ENCODE assay signal across 27 mouse cellular contexts in genomic region chr9:120438781-120439180, GRCm38 (mm10). TPM values are rescaled to one million over a fixed set of nuclear protein-coding genes. Genes with fewer than 3 reads are reported as not detected.
DNase-seq lines count a peak whose midpoint lies in the region; ATAC-seq and TF ChIP-seq lines count a peak whose summit lies in the region.
"Had no signal": no experiment of that assay in that cellular context is flagged by ENCODE, and none has a peak within 500 bp of the region (broad histone marks: within the 10 kb centered on the region; RNA-seq: fewer than 3 reads in every experiment).

No protein-coding gene starts in this region.

- no peaks in the 10 kb centered on the region for H3K4me1 ChIP-seq in forebrain, postnatal 0 days (ENCODE audit: insufficient read depth)
- H3K4me1 ChIP-seq in forebrain, embryonic 11.5 days (replicated peaks; ENCODE audit: control insufficient read depth, insufficient read depth, low read length), result peaks cover 9% of the 10 kb centered on the region
- H3K4me1 ChIP-seq: heart, embryonic 13.5 days; hindbrain, embryonic 13.5 days; limb, embryonic 15.5 days; midbrain, embryonic 15.5 days; neural tube, embryonic 13.5 days had no signal

- H3K9me3 ChIP-seq in forebrain, postnatal 0 days (ENCODE audit: low read length), result no peaks in the 10 kb centered on the region
- no peaks in the 10 kb centered on the region; the same call in 1 of the 2 replicates for H3K9me3 ChIP-seq in forebrain, embryonic 11.5 days (ENCODE audit: control insufficient read depth, low read length)
- H3K9me3 ChIP-seq: heart, embryonic 13.5 days; hindbrain, embryonic 13.5 days; limb, embryonic 15.5 days; midbrain, embryonic 15.5 days; neural tube, embryonic 13.5 days had no signal

- H3K4me2 ChIP-seq in forebrain, postnatal 0 days (ENCODE audit: low read depth), result no peak overlapping the region
- no peak overlapping the region for H3K4me2 ChIP-seq in forebrain, embryonic 11.5 days (ENCODE audit: low read depth, low read length, severe bottlenecking)
- H3K4me2 ChIP-seq: heart, embryonic 13.5 days; hindbrain, embryonic 13.5 days; limb, embryonic 15.5 days; lung, embryonic 14.5 days; midbrain, embryonic 15.5 days; neural tube, embryonic 13.5 days had no signal

- no peak overlapping the region for H3K27ac ChIP-seq in forebrain, postnatal 0 days (ENCODE audit: low read depth, low read length)
- no peak overlapping the region for H3K27ac ChIP-seq in forebrain, embryonic 11.5 days (ENCODE audit: low read depth, low read length)
- H3K27ac ChIP-seq: heart, embryonic 13.5 days; hindbrain, embryonic 13.5 days; kidney, postnatal 0 days; left cerebral cortex, adult 2 months; limb, embryonic 15.5 days; liver, embryonic 14.5 days; midbrain, embryonic 15.5 days; neural tube, embryonic 13.5 days had no signal

- DNase-seq in forebrain, postnatal 0 days, result peak; percentile 59
- DNase-seq in forebrain, embryonic 11.5 days (ENCODE audit: low spot score), result no peak
- DNase-seq in left cerebral cortex, postnatal 4 days, result peak; percentile 51
- no peak for DNase-seq in left cerebral cortex, adult 11 months (ENCODE audit: low spot score)
- peak; percentile 71 for DNase-seq in brain, embryonic 14.5 days (ENCODE audit: low read depth)
- peak; percentile 80 for DNase-seq in layer of hippocampus, adult 9-11 months
- DNase-seq in kidney, adult 18-20 months, result no peak
- DNase-seq: adrenal gland, adult 2 months; cerebellum, adult 9-10 months; gastrocnemius, postnatal 14 days; kidney, adult 2 months; lung, embryonic 14.5 days; retina, postnatal 1 day; right cerebral cortex, postnatal 25 days; thymus, postnatal 14 days had no signal

- no peaks in the 10 kb centered on the region for H3K36me3 ChIP-seq in forebrain, postnatal 0 days (ENCODE audit: insufficient read depth)
- no peaks in the 10 kb centered on the region for H3K36me3 ChIP-seq in forebrain, embryonic 11.5 days (ENCODE audit: control insufficient read depth, insufficient read depth, low read length)
- H3K36me3 ChIP-seq: heart, embryonic 13.5 days; hindbrain, embryonic 13.5 days; limb, embryonic 15.5 days; midbrain, embryonic 15.5 days; neural tube, embryonic 13.5 days had no signal

- TF ChIP-seq POLR2A in brain, embryonic 14.5 days (IDR thresholded peaks at IDR 0.05; ENCODE audit: borderline replicate concordance, extremely low read depth, insufficient read depth, insufficient read length, poor library complexity, severe bottlenecking), result no peak

- WGBS in forebrain, postnatal 0 days, result 49% methylated on average over 1 of the region's 1 CpGs
- 83% methylated on average over 1 of the region's 1 CpGs for WGBS in forebrain, embryonic 11.5 days

- no peak for ATAC-seq in forebrain, postnatal 0 days
- ATAC-seq in forebrain, embryonic 11.5 days (replicated peaks; ENCODE audit: low FRiP score), result no peak
- ATAC-seq: forebrain, embryonic 16.5 days; inflammation-experienced regulatory T-cells, adult 6 months; midbrain, embryonic 15.5 days; Patski had no signal

- TF ChIP-seq CTCF in forebrain, postnatal 0 days (IDR thresholded peaks at IDR 0.05; ENCODE audit: low read depth), result no peak
- no peak for TF ChIP-seq CTCF in brain, embryonic 14.5 days (IDR thresholded peaks at IDR 0.05; ENCODE audit: borderline replicate concordance, extremely low read depth, insufficient read depth, insufficient read length)

- no peaks in the 10 kb centered on the region for H3K27me3 ChIP-seq in forebrain, postnatal 0 days (ENCODE audit: insufficient read depth, low read length)
- H3K27me3 ChIP-seq in forebrain, embryonic 11.5 days (ENCODE audit: control insufficient read depth, insufficient read depth, low read length), result no peaks in the 10 kb centered on the region
- H3K27me3 ChIP-seq: heart, embryonic 13.5 days; limb, embryonic 15.5 days; midbrain, embryonic 15.5 days; neural tube, embryonic 13.5 days had no signal

- H3K9ac ChIP-seq in forebrain, postnatal 0 days, result no peak overlapping the region
- H3K9ac ChIP-seq in forebrain, embryonic 11.5 days (ENCODE audit: low read length), result no peak overlapping the region
- H3K9ac ChIP-seq: heart, embryonic 13.5 days; hindbrain, embryonic 13.5 days; limb, embryonic 15.5 days; liver, embryonic 14.5 days; lung, embryonic 14.5 days; midbrain, embryonic 15.5 days; neural tube, embryonic 13.5 days had no signal

- intact Hi-C loops in left cerebral cortex, postnatal 4 days (cut with DNase I), result loop anchor here (5.0 kb wide), 1 partner anchor 134 kb away; the partner anchor contains the start of gene Rpl14

- no peak overlapping the region for H3K4me3 ChIP-seq in forebrain, postnatal 0 days (ENCODE audit: low read depth, low read length)
- no peak overlapping the region for H3K4me3 ChIP-seq in forebrain, embryonic 11.5 days (ENCODE audit: low read depth, low read length)
- H3K4me3 ChIP-seq: heart, embryonic 13.5 days; hindbrain, embryonic 13.5 days; left cerebral cortex, adult 2 months; limb, embryonic 15.5 days; midbrain, embryonic 15.5 days; myocyte; neural tube, embryonic 13.5 days had no signal

RNA-seq across cellular contexts. Expression of gene Eif1b, which starts 53.3 kb away (rescaled TPM):
- total RNA-seq in forebrain, postnatal 0 days (2014; rRNA removed), result 128 and 168 TPM in 2 replicates
- 507 and 639 TPM in 2 replicates for polyA plus RNA-seq in forebrain, postnatal 0 days (2015; fragmentation: Nextera tagmentation; extraction: Ambion mirVana)
- 332 and 346 TPM in 2 replicates for polyA plus RNA-seq in forebrain, embryonic 11.5 days (2014; fragmentation: Nextera tagmentation; extraction: Ambion mirVana)
- 100 to 1,000 TPM; 229 to 238 TPM for total RNA-seq in left cerebral cortex, postnatal 4 days (2021)
- polyA plus RNA-seq in brain, embryonic 14.5 days (2012; rRNA removed), result 156 and 199 TPM in 2 replicates

Comparison
In these comparisons a context has a peak if more than half of its experiments do, and no peak if none do; other contexts are left out.
1. DNase-seq: peak in forebrain, postnatal 0 days (single experiment), left cerebral cortex, postnatal 4 days (single experiment), brain, embryonic 14.5 days (single experiment) and layer of hippocampus, adult 9-11 months (single experiment); none in forebrain, embryonic 11.5 days (single experiment), left cerebral cortex, adult 11 months (single experiment) and kidney, adult 18-20 months (single experiment).